Mouse (Mus musculus): ENCODE results near the gene Kcnmb1. TPM values are rescaled to one million over a fixed set of nuclear protein-coding genes. Genes with fewer than 3 reads are reported as not detected.
A peak's percentile ranks its signal among the peaks of the same experiment; 100 is the strongest.

Kcnmb1 gene
- polyA plus RNA-seq, 1 experiment from 2014 or later = 0.66 TPM

DNA sequence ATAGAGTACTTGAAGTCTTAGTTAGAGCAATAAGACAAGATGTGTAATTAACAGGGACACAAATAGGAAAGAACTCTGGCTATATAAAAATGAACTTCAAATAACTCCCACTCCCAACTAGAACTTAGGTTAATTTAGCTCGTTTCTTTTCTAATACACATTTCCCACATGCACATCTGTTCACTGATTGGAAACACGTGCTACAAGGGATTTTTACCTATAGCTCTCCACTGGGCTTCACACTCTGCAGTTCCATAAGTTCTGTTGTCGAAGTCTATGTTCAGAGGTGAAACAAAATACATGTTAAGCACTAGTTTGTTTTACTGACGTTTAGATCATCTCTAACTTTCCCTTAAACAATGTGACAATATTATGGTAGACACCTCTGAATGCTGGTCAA lies 17.3 kb downstream of the Kcnmb1 start:
- Histone ChIP-seq H3K4me3 (no peak overlapping the region), H3K36me3 (no peaks in the 10 kb centered on the region), H3K27ac (no peak overlapping the region), H3K9ac (no peak overlapping the region), H3K4me1 (no peaks in the 10 kb centered on the region), H3K27me3 (no peaks in the 10 kb centered on the region), H3K4me2 (replicated peaks) (no peak overlapping the region), H3K9me3 (replicated peaks) (no peaks in the 10 kb centered on the region)
- ATAC-seq (ENCODE audit: low FRiP score) = no peak
- WGBS = 74% methylated on average over 4 of the region's 4 CpGs

DNA sequence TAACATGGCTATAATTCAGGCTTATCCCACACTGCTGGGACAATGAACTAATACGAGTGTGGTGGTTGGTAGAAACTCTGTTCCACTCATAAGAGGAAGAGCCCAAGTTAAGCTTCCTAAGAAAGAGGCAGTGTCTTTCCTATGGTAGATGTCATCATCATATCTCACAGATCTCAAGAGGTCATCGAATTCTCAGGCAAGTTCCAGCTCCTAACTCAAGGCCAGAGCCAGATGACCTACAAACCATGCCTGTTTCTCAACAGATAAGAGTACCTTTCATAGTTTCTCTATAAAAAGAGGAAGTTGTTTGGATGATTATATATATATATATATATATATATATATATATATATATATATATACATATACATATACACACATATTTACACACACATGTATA lies 23.7 kb downstream of the Kcnmb1 start:
- Histone ChIP-seq H3K27me3 (no peaks in the 10 kb centered on the region), H3K4me2 (replicated peaks) (no peak overlapping the region), H3K27ac (no peak overlapping the region), H3K9me3 (replicated peaks) (no peaks in the 10 kb centered on the region), H3K36me3 (no peaks in the 10 kb centered on the region), H3K9ac (no peak overlapping the region), H3K4me3 (no peak overlapping the region), H3K4me1 (no peaks in the 10 kb centered on the region)
- no peak for ATAC-seq (ENCODE audit: low FRiP score)
- 92% methylated on average over 2 of the region's 2 CpGs for WGBS

DNA sequence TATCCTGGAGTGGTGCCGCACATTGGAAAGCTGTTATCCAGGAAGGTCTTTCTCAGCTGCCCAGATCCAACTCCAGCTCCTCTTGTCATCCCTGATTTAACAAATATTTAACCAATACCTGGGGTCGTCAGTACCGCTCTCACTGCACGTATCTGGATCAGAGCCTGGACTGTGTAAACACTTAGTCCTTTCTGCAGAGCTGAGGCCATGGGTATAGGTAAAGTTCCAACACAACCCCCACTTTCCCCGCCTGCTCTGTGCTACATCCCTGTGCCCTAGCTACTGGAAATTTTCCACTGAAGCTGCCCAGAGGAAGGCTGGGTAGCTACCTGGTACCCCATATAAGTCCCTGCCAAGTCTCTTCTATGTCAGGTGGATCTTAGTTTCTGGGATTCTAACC lies 27.2 kb downstream of the Kcnmb1 start:
- Histone ChIP-seq H3K27me3 (peaks cover 5% of the 10 kb centered on the region; the same call in 1 of the 2 replicates), H3K9ac (no peak overlapping the region), H3K4me3 (no peak overlapping the region), H3K27ac (no peak overlapping the region), H3K9me3 (replicated peaks) (no peaks in the 10 kb centered on the region), H3K36me3 (no peaks in the 10 kb centered on the region), H3K4me1 (peaks cover 10% of the 10 kb centered on the region), H3K4me2 (replicated peaks) (no peak overlapping the region)
- no peak for ATAC-seq (ENCODE audit: low FRiP score)
- 83% methylated on average over 5 of the region's 5 CpGs for WGBS

DNA sequence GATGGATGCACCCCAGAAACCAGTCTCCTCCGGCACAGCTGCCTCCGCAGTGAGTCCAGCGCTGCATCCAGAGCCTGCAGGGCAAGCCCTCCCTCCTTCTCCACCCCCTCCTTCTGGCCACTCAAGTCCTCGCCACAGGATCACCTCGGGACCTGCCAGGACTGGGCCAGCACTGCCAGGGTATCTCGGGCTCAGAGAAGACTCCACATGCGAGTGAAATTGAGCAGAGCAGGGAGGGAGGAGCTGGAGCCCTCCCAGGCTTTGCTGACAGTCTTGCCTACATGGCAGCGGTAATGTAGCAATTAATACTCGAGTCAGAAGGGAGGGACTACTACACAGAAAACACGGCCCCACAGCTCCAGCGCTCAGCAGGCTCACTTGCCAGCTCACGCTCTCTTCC lies 30.1 kb downstream of the Kcnmb1 start, which contains the start of gene Kcnip1:
Kcnip1 (minus strand) TSS at position 215 of the 400 bp plus-strand sequence.
- Histone ChIP-seq H3K9me3 (replicated peaks) (no peaks in the 10 kb centered on the region), H3K4me2 (replicated peaks) (peak within 1 kb of the TSS; percentile 30), H3K4me1 (peaks cover 13% of the 10 kb centered on the region), H3K9ac (peak within 1 kb of the TSS; percentile 32), H3K27me3 (peaks cover 5% of the 10 kb centered on the region; the same call in 1 of the 2 replicates), H3K4me3 (no peak within 1 kb of the TSS), H3K36me3 (no peaks in the 10 kb centered on the region), H3K27ac (no peak within 1 kb of the TSS)
- ATAC-seq (ENCODE audit: low FRiP score) = peak; percentile 50; the same call in 1 of the 2 replicates
- 32% methylated on average over 12 of the region's 12 CpGs for WGBS

DNA sequence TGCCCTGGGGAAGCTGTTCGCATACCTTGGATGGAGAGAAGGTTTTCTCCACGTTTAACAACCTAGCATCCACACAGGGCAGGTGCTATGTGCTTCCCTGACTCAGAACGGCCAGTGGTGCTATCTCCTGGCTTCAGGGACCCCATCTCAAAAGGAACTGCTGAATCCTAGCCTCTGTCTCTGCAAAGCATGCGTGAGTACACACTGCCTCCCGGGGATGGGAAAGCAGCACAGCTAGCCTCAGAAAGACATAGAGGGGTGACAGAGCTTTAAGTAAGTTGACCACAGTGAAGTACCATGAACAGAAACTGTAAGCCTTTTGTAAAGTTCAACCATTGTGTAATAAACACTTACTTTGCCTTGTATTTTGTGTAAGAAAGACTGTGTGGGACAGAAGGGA lies 30.7 kb downstream of the Kcnmb1 start:
- Histone ChIP-seq H3K9ac (no peak overlapping the region), H3K9me3 (replicated peaks) (no peaks in the 10 kb centered on the region), H3K4me1 (peaks cover 17% of the 10 kb centered on the region), H3K4me3 (no peak overlapping the region), H3K4me2 (replicated peaks) (no peak overlapping the region), H3K27ac (no peak overlapping the region), H3K36me3 (no peaks in the 10 kb centered on the region), H3K27me3 (peaks cover 5% of the 10 kb centered on the region; the same call in 1 of the 2 replicates)
- WGBS = 72% methylated on average over 5 of the region's 5 CpGs
- no peak for ATAC-seq (ENCODE audit: low FRiP score)

DNA sequence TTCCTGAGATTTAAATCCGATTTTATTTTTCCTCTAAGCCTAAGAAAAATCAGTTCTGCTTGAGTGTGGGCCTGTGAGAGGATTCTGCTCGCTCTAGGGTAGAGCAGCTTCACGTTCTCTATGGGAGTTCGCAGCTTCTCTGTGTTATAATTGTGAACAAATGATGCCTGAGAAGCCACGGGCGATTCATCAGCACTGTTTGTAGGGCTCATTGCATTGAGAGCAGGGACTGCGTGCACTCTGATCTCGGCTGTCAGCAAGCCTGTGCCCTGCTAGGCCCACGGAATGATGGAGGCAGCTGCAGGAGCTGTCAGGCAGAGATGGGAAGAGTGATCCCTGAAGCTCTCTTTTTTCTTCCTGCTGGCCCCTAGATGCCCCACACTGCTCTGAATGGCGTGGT lies 35.4 kb downstream of the Kcnmb1 start:
- Histone ChIP-seq H3K9ac (no peak overlapping the region), H3K4me3 (no peak overlapping the region), H3K9me3 (replicated peaks) (no peaks in the 10 kb centered on the region), H3K36me3 (no peaks in the 10 kb centered on the region), H3K4me1 (peaks cover 8% of the 10 kb centered on the region; the same call in 1 of the 2 replicates), H3K27me3 (no peaks in the 10 kb centered on the region; the same call in 1 of the 2 replicates), H3K27ac (no peak overlapping the region), H3K4me2 (replicated peaks) (no peak overlapping the region)
- ATAC-seq (ENCODE audit: low FRiP score) = no peak
- 43% methylated on average over 10 of the region's 10 CpGs for WGBS

DNA sequence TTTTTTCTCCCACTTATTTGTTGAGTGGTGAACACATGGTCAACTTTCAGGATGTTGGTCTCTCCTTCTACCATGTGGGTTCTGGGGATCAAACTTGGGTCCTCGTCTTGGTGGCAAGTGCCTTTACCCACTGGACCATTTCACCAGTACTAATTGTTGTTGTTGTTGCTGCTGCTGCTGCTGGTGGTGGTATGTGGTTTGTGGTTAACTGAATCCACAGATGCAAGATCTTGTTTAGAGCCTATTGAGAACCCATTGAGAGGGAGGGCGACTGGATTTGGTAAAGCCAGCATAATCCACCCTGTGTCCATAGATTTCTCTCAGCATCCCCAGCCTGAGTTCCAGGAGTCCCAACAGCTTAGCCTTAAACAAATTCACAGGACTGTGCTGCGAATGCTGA lies 37.6 kb downstream of the Kcnmb1 start:
- WGBS = 78% methylated on average over 3 of the region's 3 CpGs
- H3K9me3 ChIP-seq (replicated peaks) = no peaks in the 10 kb centered on the region
- no peaks in the 10 kb centered on the region for H3K27me3 ChIP-seq
- H3K36me3 ChIP-seq = no peaks in the 10 kb centered on the region
- ATAC-seq (ENCODE audit: low FRiP score) = no peak
- no peak overlapping the region for H3K27ac ChIP-seq
- no peak overlapping the region for H3K9ac ChIP-seq
- H3K4me2 ChIP-seq (replicated peaks) = no peak overlapping the region
- H3K4me1 ChIP-seq = 0 out of 2 replicates have a peak, but pooled peaks cover 7% of the 10 kb centered on the region
- H3K4me3 ChIP-seq = no peak overlapping the region

DNA sequence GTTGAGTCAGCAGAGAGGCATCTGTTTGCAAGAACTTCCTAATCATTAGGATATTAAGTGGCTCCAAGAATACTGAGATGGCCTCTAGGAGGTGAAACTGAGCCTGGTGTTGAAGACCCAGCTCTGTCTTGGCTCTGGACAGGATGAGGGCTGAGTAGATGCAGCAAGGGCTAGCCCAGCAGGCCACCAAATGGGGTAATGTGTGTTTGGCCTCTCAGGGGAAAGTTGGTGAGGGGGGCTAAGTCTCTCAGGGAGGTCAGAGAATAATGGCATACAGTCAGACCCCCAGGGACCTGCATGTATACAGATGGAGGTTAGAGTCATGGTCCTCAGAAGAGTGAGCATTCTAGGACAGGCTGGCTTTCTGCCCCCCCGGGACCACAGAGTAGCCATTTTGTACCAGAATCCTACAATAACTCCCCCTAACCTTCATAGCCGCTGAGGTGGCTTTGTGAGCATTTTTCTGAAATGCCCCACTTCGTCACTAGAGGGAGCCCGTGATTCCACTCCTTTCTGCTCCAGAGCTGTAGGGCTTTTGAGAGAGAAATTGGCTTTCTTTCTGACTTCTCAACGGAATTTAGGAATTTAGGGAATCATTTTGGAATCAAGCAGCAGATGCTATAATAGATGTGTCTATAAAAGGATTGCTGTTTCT lies 39.3 kb downstream of the Kcnmb1 start:
- 12% methylated on average over 5 of the region's 5 CpGs for WGBS
- Histone ChIP-seq H3K27me3 (no peaks in the 10 kb centered on the region), H3K4me3 (no peak overlapping the region), H3K4me2 (replicated peaks) (no peak overlapping the region), H3K4me1 (0 out of 2 replicates have a peak, but pooled peaks cover 7% of the 10 kb centered on the region), H3K9me3 (replicated peaks) (no peaks in the 10 kb centered on the region), H3K27ac (no peak overlapping the region), H3K9ac (no peak overlapping the region), H3K36me3 (no peaks in the 10 kb centered on the region)
- ATAC-seq (ENCODE audit: low FRiP score) = peak; percentile 43; the same call in 1 of the 2 replicates

DNA sequence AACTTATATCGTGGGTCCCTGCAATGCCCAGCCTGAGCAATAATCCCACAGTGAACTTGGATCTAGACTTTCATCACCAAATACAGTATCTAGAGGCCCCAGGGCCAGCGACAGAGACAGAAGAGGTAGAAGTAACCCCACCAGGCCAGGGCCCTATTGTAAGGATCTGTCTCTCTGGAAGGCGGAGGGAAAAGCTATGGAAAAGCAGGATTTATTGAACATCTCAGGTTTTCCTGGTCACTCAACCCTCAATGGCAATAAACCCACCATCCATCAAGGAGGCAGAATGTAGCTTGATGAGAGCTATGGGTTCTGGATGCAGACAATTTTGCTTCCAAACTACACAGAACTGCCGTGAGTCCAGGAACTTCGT lies 39.8 kb downstream of the Kcnmb1 start:
- Histone ChIP-seq H3K27ac (no peak overlapping the region), H3K4me3 (no peak overlapping the region), H3K9me3 (replicated peaks) (no peaks in the 10 kb centered on the region), H3K4me2 (replicated peaks) (no peak overlapping the region), H3K27me3 (no peaks in the 10 kb centered on the region), H3K4me1 (0 out of 2 replicates have a peak, but pooled peaks cover 7% of the 10 kb centered on the region), H3K9ac (no peak overlapping the region), H3K36me3 (no peaks in the 10 kb centered on the region)
- WGBS = 85% methylated on average over 5 of the region's 5 CpGs
- no peak for ATAC-seq (ENCODE audit: low FRiP score)

DNA sequence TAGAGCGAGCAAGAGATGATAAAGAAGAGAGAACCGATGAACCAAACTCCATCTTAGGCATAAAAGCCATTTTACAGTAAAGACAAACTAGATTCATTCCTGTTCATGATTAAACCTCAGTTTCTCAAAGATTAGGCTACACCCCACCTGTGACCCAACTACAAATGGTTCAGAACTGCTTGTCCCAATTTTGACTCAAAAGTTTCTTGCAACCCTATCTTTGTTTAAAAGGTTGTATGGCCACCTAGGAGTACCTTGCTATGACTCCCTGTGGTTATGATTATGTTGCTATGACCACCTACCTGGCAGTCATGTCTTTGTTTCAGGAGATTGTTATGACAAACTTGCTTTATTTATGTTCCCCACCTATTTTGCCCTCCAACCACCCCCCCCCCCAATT lies 44.8 kb downstream of the Kcnmb1 start:
- H3K4me1 ChIP-seq = no peaks in the 10 kb centered on the region
- H3K9ac ChIP-seq = no peak overlapping the region
- no peak overlapping the region for H3K4me3 ChIP-seq
- no peaks in the 10 kb centered on the region for H3K27me3 ChIP-seq
- H3K9me3 ChIP-seq (replicated peaks) = no peaks in the 10 kb centered on the region
- 88% methylated on average over 2 of the region's 2 CpGs for WGBS
- no peaks in the 10 kb centered on the region for H3K36me3 ChIP-seq
- no peak overlapping the region for H3K27ac ChIP-seq
- ATAC-seq (ENCODE audit: low FRiP score) = no peak
- H3K4me2 ChIP-seq (replicated peaks) = no peak overlapping the region

DNA sequence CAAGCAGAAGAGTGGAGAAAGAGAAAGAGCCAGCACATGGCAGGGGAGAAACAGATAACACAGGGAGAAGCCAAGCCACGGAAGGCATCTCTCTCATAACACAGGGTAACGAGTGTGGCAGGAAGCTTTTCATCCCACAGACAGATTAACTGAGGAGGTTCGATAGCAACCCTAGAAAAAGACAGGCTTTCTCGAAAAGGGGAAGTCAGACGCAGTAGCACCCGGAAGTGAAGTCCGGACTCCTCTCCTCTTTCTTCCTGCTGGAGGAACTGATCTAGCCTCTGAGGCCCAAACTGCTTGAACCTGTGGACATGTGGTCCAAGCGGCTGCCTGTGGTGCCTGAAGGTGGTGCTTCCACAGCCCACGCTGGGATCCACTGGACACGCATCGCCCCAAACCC lies 45.4 kb downstream of the Kcnmb1 start:
- 96% methylated on average over 11 of the region's 11 CpGs for WGBS
- H3K4me2 ChIP-seq (replicated peaks) = no peak overlapping the region
- ATAC-seq (ENCODE audit: low FRiP score) = no peak

DNA sequence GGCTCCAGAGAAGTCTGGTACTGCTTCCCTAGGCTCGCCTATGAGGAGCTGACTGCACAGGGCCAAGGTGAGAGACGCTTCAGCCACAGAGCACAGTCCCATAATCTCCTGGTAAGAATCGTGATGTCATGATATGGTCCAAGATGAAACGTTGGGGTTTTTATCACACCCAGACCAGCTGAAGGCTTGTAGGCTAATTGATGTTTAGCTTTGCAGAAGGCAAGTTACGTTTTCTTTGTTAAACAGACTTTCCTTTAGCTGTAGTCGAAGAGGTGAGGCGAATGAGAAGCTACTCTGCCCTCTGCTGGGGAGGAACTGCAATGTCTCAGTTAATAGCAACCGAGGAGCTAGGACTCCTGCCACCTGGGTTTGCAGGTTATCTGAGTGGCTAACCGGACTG lies 45.9 kb downstream of the Kcnmb1 start:
- Histone ChIP-seq H3K9ac (no peak overlapping the region), H3K4me2 (replicated peaks) (no peak overlapping the region), H3K27ac (no peak overlapping the region), H3K4me3 (no peak overlapping the region), H3K4me1 (no peaks in the 10 kb centered on the region), H3K27me3 (no peaks in the 10 kb centered on the region), H3K9me3 (replicated peaks) (no peaks in the 10 kb centered on the region), H3K36me3 (no peaks in the 10 kb centered on the region)
- 50% methylated on average over 9 of the region's 9 CpGs for WGBS
- ATAC-seq (ENCODE audit: low FRiP score) = no peak

More for the DNA sequence above, 45.4 kb downstream of the Kcnmb1 start:
- Histone ChIP-seq H3K9ac (no peak overlapping the region), H3K36me3 (no peaks in the 10 kb centered on the region), H3K4me3 (no peak overlapping the region), H3K4me1 (no peaks in the 10 kb centered on the region), H3K9me3 (replicated peaks) (no peaks in the 10 kb centered on the region), H3K27ac (no peak overlapping the region), H3K27me3 (no peaks in the 10 kb centered on the region)
